Mouse (Mus musculus) MEL (cell line): ENCODE measurements around the gene Eif3b. TPM values are rescaled to one million over a fixed set of nuclear protein-coding genes. Genes with fewer than 3 reads are reported as not detected.
A peak's percentile ranks its signal among the peaks of the same experiment; 100 is the strongest.

Experiments
- DNase-seq: peaks from one replicate; pipeline ENCODE4 v3.0.0; 2011; ENCODE audit warnings: low read depth, low spot score
- H3K27ac ChIP-seq: 2 replicates; pipeline ENCODE4 v1.5.1; 2012; ENCODE audit warnings: low read depth, mild to moderate bottlenecking, control low read depth, low read length, moderate library complexity; ENCODE audit not compliant: control insufficient read depth
- H3K27me3 ChIP-seq, 2 experiments: fragments of 150-350 bp in 1 of 2; sonication (generic) in 1 of 2; 2 replicates each; pipeline ENCODE4 v1.6.1; 2012; ENCODE audit warnings: low read length in 2 of 2, mild to moderate bottlenecking in 2 of 2, improper control_type of control experiment in 1 of 2, moderate library complexity in 1 of 2; ENCODE audit not compliant: insufficient read depth in 2 of 2, control insufficient read depth in 1 of 2
- H3K36me3 ChIP-seq, 2 experiments: 2 replicates each; pipeline ENCODE4 v1.6.1; 2012 to 2014; ENCODE audit warnings: low read length in 2 of 2, improper control_type of control experiment in 1 of 2, inconsistent platforms in 1 of 2, mild to moderate bottlenecking in 1 of 2; ENCODE audit not compliant: insufficient read depth in 2 of 2, control insufficient read depth in 1 of 2
- H3K4me1 ChIP-seq, 2 experiments: fragments of 150-350 bp in 1 of 2; sonication (generic) in 1 of 2; 2 replicates each; pipeline ENCODE4 v1.6.1; 2012; ENCODE audit warnings: low read length in 2 of 2, improper control_type of control experiment in 1 of 2, mild to moderate bottlenecking in 1 of 2; ENCODE audit not compliant: insufficient read depth in 2 of 2, control insufficient read depth in 1 of 2
- H3K4me3 ChIP-seq, 2 experiments: fragments of 150-350 bp in 1 of 2; sonication (generic) in 1 of 2; 2 replicates each; pipeline ENCODE4 v1.5.1; 2012; ENCODE audit warnings: low read depth in 2 of 2, low read length in 2 of 2, mild to moderate bottlenecking in 2 of 2, moderate library complexity in 2 of 2, control low read depth in 1 of 2, improper control_type of control experiment in 1 of 2; ENCODE audit not compliant: control insufficient read depth in 1 of 2, insufficient read depth in 1 of 2
- H3K79me2 ChIP-seq: 2 replicates; pipeline ENCODE4 v1.6.1; 2012; ENCODE audit warnings: mild to moderate bottlenecking, low read length, moderate library complexity; ENCODE audit not compliant: control insufficient read depth, poor library complexity, insufficient read depth
- H3K9ac ChIP-seq: 2 replicates; pipeline ENCODE4 v1.6.1; 2012; ENCODE audit warnings: low read depth, mild to moderate bottlenecking, control low read depth, low read length, moderate library complexity; ENCODE audit not compliant: control insufficient read depth, poor library complexity, severe bottlenecking
- H3K9me3 ChIP-seq: fragments of 150-350 bp; sonication (generic); replicated peaks from 2 replicates; pipeline ENCODE4 v1.6.1; 2012; ENCODE audit warnings: mild to moderate bottlenecking, low read length, improper control_type of control experiment, moderate library complexity; ENCODE audit not compliant: insufficient read depth
- BHLHE40 ChIP-seq: IDR thresholded peaks from 2 replicates; pipeline ENCODE4 v1.6.1; 2012; ENCODE audit warnings: low read depth, mild to moderate bottlenecking, inconsistent platforms, low read length, improper control_type of control experiment, borderline replicate concordance
- CHD2 ChIP-seq: IDR thresholded peaks from 2 replicates; pipeline ENCODE4 v1.6.1; 2011; ENCODE audit warnings: low read length, improper control_type of control experiment
- CTCF ChIP-seq, 3 experiments: IDR thresholded peaks in 2 of 3; conservative IDR thresholded peaks in 1 of 3; 2 replicates each; pipeline ENCODE4 v1.5.1; 2011 to 2012; ENCODE audit warnings: low read length in 3 of 3, low read depth in 2 of 3, mild to moderate bottlenecking in 2 of 3, improper control_type of control experiment in 1 of 3, inconsistent platforms in 1 of 3, mixed read lengths in 1 of 3, moderate library complexity in 1 of 3; ENCODE audit not compliant: control insufficient read depth in 1 of 3, insufficient read depth in 1 of 3, poor library complexity in 1 of 3, severe bottlenecking in 1 of 3
- ETS1 ChIP-seq: IDR thresholded peaks from 2 replicates; pipeline ENCODE4 v1.6.1; 2012; ENCODE audit warnings: low read depth, mild to moderate bottlenecking, inconsistent platforms, low read length, improper control_type of control experiment, moderate library complexity
- GABPA ChIP-seq: IDR thresholded peaks from 2 replicates; pipeline ENCODE4 v1.6.1; 2012; ENCODE audit warnings: low read depth, mild to moderate bottlenecking, inconsistent platforms, low read length, improper control_type of control experiment, moderate library complexity
- GATA1 ChIP-seq: IDR thresholded peaks from 2 replicates; pipeline ENCODE4 v1.6.1; 2011; ENCODE audit warnings: low read depth, low read length, improper control_type of control experiment
- HCFC1 ChIP-seq: IDR thresholded peaks from 2 replicates; pipeline ENCODE4 v1.6.1; 2012; ENCODE audit warnings: low read depth, mild to moderate bottlenecking, inconsistent platforms, low read length, improper control_type of control experiment, moderate library complexity
- JUND ChIP-seq: IDR thresholded peaks from 2 replicates; pipeline ENCODE4 v1.6.1; 2011; ENCODE audit warnings: low read depth, mild to moderate bottlenecking, improper control_type of control experiment, low read length
- KAT2A ChIP-seq: conservative IDR thresholded peaks from 2 replicates; pipeline ENCODE4 v1.6.1; 2012; ENCODE audit warnings: low read depth, low read length, improper control_type of control experiment, inconsistent platforms
- MAFK ChIP-seq: IDR thresholded peaks from 2 replicates; pipeline ENCODE4 v1.6.1; 2011; ENCODE audit warnings: low read depth, mild to moderate bottlenecking, low read length, improper control_type of control experiment, borderline replicate concordance
- MEF2A ChIP-seq: IDR thresholded peaks from 2 replicates; pipeline ENCODE4 v1.6.1; 2014; ENCODE audit warnings: low read depth, mild to moderate bottlenecking, inconsistent platforms, low read length, improper control_type of control experiment; ENCODE audit not compliant: poor library complexity, insufficient replicate concordance, severe bottlenecking; ENCODE audit errors: extremely low read depth
- MYB ChIP-seq: IDR thresholded peaks from 2 replicates; pipeline ENCODE4 v1.6.1; 2011; ENCODE audit warnings: mild to moderate bottlenecking, low read depth, low read length, improper control_type of control experiment
- MYC ChIP-seq: IDR thresholded peaks from 2 replicates; pipeline ENCODE4 v1.6.1; 2011; ENCODE audit warnings: low read depth, mild to moderate bottlenecking, low read length, improper control_type of control experiment, moderate library complexity
- NRF1 ChIP-seq: IDR thresholded peaks from 2 replicates; pipeline ENCODE4 v1.6.1; 2014; ENCODE audit warnings: low read depth, mild to moderate bottlenecking, inconsistent platforms, low read length, improper control_type of control experiment, moderate library complexity; ENCODE audit not compliant: poor library complexity, insufficient read depth, severe bottlenecking
- POLR2A ChIP-seq, 2 experiments: IDR thresholded peaks; 2 replicates each; pipeline ENCODE4 v1.6.1; 2011 to 2012; ENCODE audit warnings: low read length in 2 of 2, mild to moderate bottlenecking in 2 of 2, control low read depth in 1 of 2, improper control_type of control experiment in 1 of 2, low read depth in 1 of 2, moderate library complexity in 1 of 2; ENCODE audit not compliant: control insufficient read depth in 1 of 2, insufficient read depth in 1 of 2, poor library complexity in 1 of 2
- POLR2AphosphoS2 ChIP-seq: IDR thresholded peaks from 2 replicates; pipeline ENCODE4 v1.6.1; 2011; ENCODE audit warnings: low read length, improper control_type of control experiment
- POLR2AphosphoS5 ChIP-seq: IDR thresholded peaks from 2 replicates; pipeline ENCODE4 v1.6.1; 2012; ENCODE audit warnings: low read depth, borderline replicate concordance, mild to moderate bottlenecking, inconsistent platforms, low read length, moderate library complexity, mixed read lengths
- RAD21 ChIP-seq: IDR thresholded peaks from 2 replicates; pipeline ENCODE4 v1.6.1; 2011; ENCODE audit warnings: mild to moderate bottlenecking, low read depth, low read length, improper control_type of control experiment
- RCOR1 ChIP-seq: IDR thresholded peaks from 2 replicates; pipeline ENCODE4 v1.6.1; 2012; ENCODE audit warnings: low read depth, mild to moderate bottlenecking, inconsistent platforms, low read length, improper control_type of control experiment
- SMC3 ChIP-seq: IDR thresholded peaks from 2 replicates; pipeline ENCODE4 v1.6.1; 2011; ENCODE audit warnings: low read depth, low read length, improper control_type of control experiment
- TBP ChIP-seq: IDR thresholded peaks from 2 replicates; pipeline ENCODE4 v1.8.0; 2011; ENCODE audit warnings: low read depth, low read length, improper control_type of control experiment
- TCF12 ChIP-seq: IDR thresholded peaks from 2 replicates; pipeline ENCODE4 v1.6.1; 2014; ENCODE audit warnings: low read depth, mild to moderate bottlenecking, inconsistent platforms, low read length, improper control_type of control experiment, moderate library complexity
- UBTF ChIP-seq: IDR thresholded peaks from 2 replicates; pipeline ENCODE4 v1.6.1; 2012; ENCODE audit warnings: low read depth, mild to moderate bottlenecking, inconsistent platforms, low read length, improper control_type of control experiment, moderate library complexity, borderline replicate concordance; ENCODE audit not compliant: insufficient read depth
- USF1 ChIP-seq: IDR thresholded peaks from 2 replicates; pipeline ENCODE4 v1.6.1; 2014; ENCODE audit warnings: low read depth, mild to moderate bottlenecking, inconsistent platforms, low read length, improper control_type of control experiment, moderate library complexity
- USF2 ChIP-seq, 2 experiments: IDR thresholded peaks; 2 replicates each; pipeline ENCODE4 v1.6.1; 2011 to 2012; ENCODE audit warnings: improper control_type of control experiment in 2 of 2, low read length in 2 of 2, borderline replicate concordance in 1 of 2, inconsistent platforms in 1 of 2, low read depth in 1 of 2, mild to moderate bottlenecking in 1 of 2; ENCODE audit not compliant: insufficient read depth in 1 of 2
- ZC3H11A ChIP-seq: IDR thresholded peaks from 2 replicates; pipeline ENCODE4 v1.6.1; 2012; ENCODE audit warnings: low read depth, mild to moderate bottlenecking, inconsistent platforms, low read length, improper control_type of control experiment
- ZKSCAN1 ChIP-seq: IDR thresholded peaks from 2 replicates; pipeline ENCODE4 v1.6.1; 2012; ENCODE audit warnings: low read depth, mild to moderate bottlenecking, inconsistent platforms, low read length, improper control_type of control experiment, moderate library complexity
- ZNF384 ChIP-seq: IDR thresholded peaks from 2 replicates; pipeline ENCODE4 v1.6.1; 2012; ENCODE audit warnings: low read depth, mild to moderate bottlenecking, inconsistent platforms, low read length, improper control_type of control experiment
- polyA plus RNA-seq, 2 experiments: library from polyadenylated mRNA; stranded (reverse) in 1 of 2; unstranded in 1 of 2; fragments of >175 nt in 1 of 2; fragments of >200 nt in 1 of 2; gene quantifications; 2 replicates each; pipeline versions ENCODE4 v1.2.1 to v1.2.4; 2012; ENCODE audit warnings: low replicate concordance in 2 of 2, low read depth in 1 of 2; ENCODE audit not compliant: insufficient read length in 2 of 2, insufficient read depth in 1 of 2, missing spikeins in 1 of 2
- total RNA-seq: library from RNA; depleted of rRNA; stranded (reverse); fragments of 300-350 nt; gene quantifications from 2 replicates; pipeline ENCODE4 v1.2.3, GENCODE M21; 2012

Gene Eif3b
- total and polyA plus RNA-seq, 3 experiments: 303 to 580 (median 376) TPM

DNA sequence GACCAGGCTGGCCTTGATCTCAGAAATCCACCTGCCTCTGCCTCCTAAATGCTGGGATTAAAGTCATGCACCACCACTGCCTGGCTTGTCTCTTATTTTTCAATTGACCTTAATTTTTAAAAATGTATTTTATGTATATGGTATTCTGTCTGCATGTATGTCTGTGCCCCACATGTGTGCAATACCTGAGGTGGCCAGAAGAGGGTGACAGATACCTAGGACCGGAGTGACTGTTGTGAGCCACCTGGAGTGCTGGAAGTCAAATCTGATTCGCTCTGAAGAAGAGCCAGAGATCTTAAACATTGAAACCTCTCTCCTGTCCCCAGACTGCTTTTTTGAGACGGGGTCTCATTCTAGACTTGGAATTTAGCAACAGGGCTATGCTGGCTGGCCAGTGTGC lies 53.2 kb downstream of the Eif3b start:
- Histone ChIP-seq H3K4me1 (no peaks in the 10 kb centered on the region), H3K4me3 (no peak overlapping the region), H3K36me3 (no peaks in the 10 kb centered on the region), H3K79me2 (no peaks in the 10 kb centered on the region), H3K27ac (no peak overlapping the region), H3K9me3 (no peaks in the 10 kb centered on the region), H3K9ac (no peak overlapping the region), H3K27me3 (no peaks in the 10 kb centered on the region)
- peak; percentile 59 for DNase-seq
- TF ChIP-seq SMC3: peak; percentile 57
- no peak for TF ChIP-seq ZKSCAN1
- no peak for TF ChIP-seq KAT2A
- no peak for TF ChIP-seq MAFK
- no peak for TF ChIP-seq GATA1
- no peak for TF ChIP-seq JUND
- TF ChIP-seq MYB: no peak
- no peak for TF ChIP-seq GABPA
- no peak for TF ChIP-seq HCFC1
- no peak for TF ChIP-seq TCF12
- no peak for TF ChIP-seq USF2 (IDR thresholded peaks at IDR 0.05; ENCODE audit: borderline replicate concordance in 1 of 2, insufficient read depth in 1 of 2, low read depth in 1 of 2, low read length in 2 of 2)
- no peak for TF ChIP-seq POLR2A (IDR thresholded peaks at IDR 0.05; ENCODE audit: control insufficient read depth in 1 of 2, insufficient read depth in 1 of 2, low read depth in 1 of 2, low read length in 2 of 2, poor library complexity in 1 of 2)
- TF ChIP-seq TBP: no peak
- TF ChIP-seq BHLHE40: no peak
- TF ChIP-seq RCOR1: no peak
- TF ChIP-seq POLR2AphosphoS5: no peak
- no peak for TF ChIP-seq ZNF384
- peak; percentile 77 for TF ChIP-seq RAD21
- no peak for TF ChIP-seq USF1
- no peak for TF ChIP-seq POLR2AphosphoS2
- TF ChIP-seq CTCF (IDR thresholded peaks at IDR 0.05 in 2 of 3, conservative IDR thresholded peaks at IDR 0.05 in 1 of 3; ENCODE audit: control insufficient read depth in 1 of 3, insufficient read depth in 1 of 3, low read depth in 2 of 3, low read length in 3 of 3, poor library complexity in 1 of 3, severe bottlenecking in 1 of 3): peak; percentile 54 to 70 (median 63)
- TF ChIP-seq ZC3H11A: peak; percentile 60
- TF ChIP-seq MYC: no peak
- TF ChIP-seq ETS1: no peak
- no peak for TF ChIP-seq UBTF
- TF ChIP-seq MEF2A: no peak
- no peak for TF ChIP-seq NRF1
- no peak for TF ChIP-seq CHD2
